Mouse (Mus musculus) hindbrain, embryonic 10.5 days (tissue): ENCODE data around the gene Flvcr2. TPM values are rescaled to one million over a fixed set of nuclear protein-coding genes. Genes with fewer than 3 reads are reported as not detected.

Experiments used
- DNase-seq: peaks from one replicate; pipeline ENCODE4 v3.0.0-alpha.2; 2017; ENCODE audit warnings: low spot score
- H3K27ac ChIP-seq: fragments of 300-500 bp; sonication (generic); 2 replicates; pipeline ENCODE4 v1.5.1; 2016; ENCODE audit warnings: mild to moderate bottlenecking, moderate library complexity
- H3K27me3 ChIP-seq: fragments of 300-500 bp; sonication (generic); 2 replicates; pipeline ENCODE4 v1.6.1; 2016; ENCODE audit warnings: mild to moderate bottlenecking; ENCODE audit not compliant: poor library complexity, insufficient read depth, severe bottlenecking
- H3K36me3 ChIP-seq: fragments of 300-500 bp; sonication (generic); 2 replicates; pipeline ENCODE4 v1.6.1; 2016; ENCODE audit warnings: mild to moderate bottlenecking, moderate library complexity
- H3K4me1 ChIP-seq: fragments of 300-500 bp; sonication (generic); replicated peaks from 2 replicates; pipeline ENCODE4 v1.6.1; 2016; ENCODE audit warnings: mild to moderate bottlenecking
- H3K4me3 ChIP-seq: fragments of 300-500 bp; sonication (generic); 2 replicates; pipeline ENCODE4 v1.5.1; 2016; ENCODE audit warnings: mild to moderate bottlenecking, moderate library complexity
- H3K9me3 ChIP-seq: fragments of 300-500 bp; sonication (generic); 2 replicates; pipeline ENCODE4 v1.6.1; 2016; ENCODE audit warnings: mild to moderate bottlenecking, moderate library complexity
- WGBS: fragments of 180-500 bp; shearing (Covaris S2); methylation state at CpG from one replicate; pipeline ENCODE4 v1.1.7; 2016; 5-methylcytosine and 5-hydroxymethylcytosine counted together
- polyA plus RNA-seq: library from polyadenylated mRNA; unstranded; fragments of >200 nt; fragmentation: Nextera tagmentation; extraction: Ambion mirVana; gene quantifications from 2 replicates; pipeline ENCODE4 v1.2.1, GENCODE M21; 2016

Flvcr2 gene
- polyA plus RNA-seq, 1 experiment from 2014 or later: 1.0 TPM

- Histone ChIP-seq H3K27ac (no peak overlapping the region), H3K36me3 (no peaks in the 10 kb centered on the region), H3K4me3 (no peak overlapping the region), H3K4me1 (peaks cover 23% of the 10 kb centered on the region), H3K9me3 (no peaks in the 10 kb centered on the region), H3K27me3 (no peaks in the 10 kb centered on the region)
- WGBS: 85% methylated on average over 3 of the region's 3 CpGs
- DNase-seq: no peak
Measured at GRCm38 (mm10) chr12:85781606-85782005, 35.3 kb downstream of the Flvcr2 start.

- WGBS: 76% methylated on average over 19 of the region's 19 CpGs
- Histone ChIP-seq H3K27ac (no peak overlapping the region), H3K36me3 (no peaks in the 10 kb centered on the region), H3K9me3 (no peaks in the 10 kb centered on the region), H3K4me1 (peaks cover 14% of the 10 kb centered on the region), H3K27me3 (no peaks in the 10 kb centered on the region), H3K4me3 (no peak overlapping the region)
- no peak for DNase-seq
Measured at GRCm38 (mm10) chr12:85784916-85785815, 38.8 kb downstream of the Flvcr2 start.

- no peak overlapping the region for H3K27ac ChIP-seq
- H3K27me3 ChIP-seq: no peaks in the 10 kb centered on the region
- no peaks in the 10 kb centered on the region for H3K36me3 ChIP-seq
- no peaks in the 10 kb centered on the region for H3K9me3 ChIP-seq
- DNase-seq: no peak
- H3K4me1 ChIP-seq: peaks cover 6% of the 10 kb centered on the region; the same call in 1 of the 2 replicates
- WGBS: 82% methylated on average over 4 of the region's 4 CpGs
- no peak overlapping the region for H3K4me3 ChIP-seq
Measured at GRCm38 (mm10) chr12:85792158-85792557, 45.8 kb downstream of the Flvcr2 start.

GRCm38 (mm10) chr12:85792821-85793346, 46.5 kb downstream of the Flvcr2 start:
- 78% methylated on average over 6 of the region's 6 CpGs for WGBS
- Histone ChIP-seq H3K36me3 (no peaks in the 10 kb centered on the region), H3K27ac (no peak overlapping the region), H3K4me3 (no peak overlapping the region), H3K9me3 (no peaks in the 10 kb centered on the region), H3K4me1 (peaks cover 6% of the 10 kb centered on the region; the same call in 1 of the 2 replicates), H3K27me3 (no peaks in the 10 kb centered on the region)
- no peak for DNase-seq

GRCm38 (mm10) chr12:85794094-85794493, 47.8 kb downstream of the Flvcr2 start:
- DNase-seq: no peak
- 84% methylated on average over 2 of the region's 2 CpGs for WGBS
- peaks cover 6% of the 10 kb centered on the region; the same call in 1 of the 2 replicates for H3K4me1 ChIP-seq

GRCm38 (mm10) chr12:85795551-85795950, 49.2 kb downstream of the Flvcr2 start:
- 76% methylated on average over 1 of the region's 1 CpGs for WGBS
- H3K9me3 ChIP-seq: no peaks in the 10 kb centered on the region

More at GRCm38 (mm10) chr12:85794094-85794493, 47.8 kb downstream of the Flvcr2 start:
- Histone ChIP-seq H3K9me3 (no peaks in the 10 kb centered on the region), H3K4me3 (no peak overlapping the region), H3K27me3 (no peaks in the 10 kb centered on the region), H3K27ac (no peak overlapping the region), H3K36me3 (no peaks in the 10 kb centered on the region)

GRCm38 (mm10) chr12:85800031-85800430, 53.7 kb downstream of the Flvcr2 start:
- H3K9me3 ChIP-seq: no peaks in the 10 kb centered on the region
- 64% methylated on average over 9 of the region's 9 CpGs for WGBS
- H3K36me3 ChIP-seq: no peaks in the 10 kb centered on the region
- H3K4me3 ChIP-seq: no peak overlapping the region
- no peaks in the 10 kb centered on the region for H3K27me3 ChIP-seq
- no peak for DNase-seq
- no peak overlapping the region for H3K27ac ChIP-seq
- H3K4me1 ChIP-seq: no peaks in the 10 kb centered on the region

More at GRCm38 (mm10) chr12:85795551-85795950, 49.2 kb downstream of the Flvcr2 start:
- H3K27me3 ChIP-seq: no peaks in the 10 kb centered on the region
- no peaks in the 10 kb centered on the region for H3K36me3 ChIP-seq
- DNase-seq: no peak
- H3K4me1 ChIP-seq: peaks cover 2% of the 10 kb centered on the region; the same call in 1 of the 2 replicates
- H3K4me3 ChIP-seq: no peak overlapping the region
- no peak overlapping the region for H3K27ac ChIP-seq

- no peaks in the 10 kb centered on the region for H3K9me3 ChIP-seq
- no peaks in the 10 kb centered on the region for H3K4me1 ChIP-seq
- no peak overlapping the region for H3K4me3 ChIP-seq
- H3K27me3 ChIP-seq: no peaks in the 10 kb centered on the region
- WGBS: 81% methylated on average over 6 of the region's 6 CpGs
- no peak overlapping the region for H3K27ac ChIP-seq
- DNase-seq: no peak
- H3K36me3 ChIP-seq: peaks cover 43% of the 10 kb centered on the region
Measured at GRCm38 (mm10) chr12:85809726-85810125, 63.4 kb downstream of the Flvcr2 start.

- Histone ChIP-seq H3K36me3 (peaks cover 55% of the 10 kb centered on the region), H3K4me3 (no peak overlapping the region)
- DNase-seq: no peak
Measured at GRCm38 (mm10) chr12:85810959-85811358, 64.6 kb downstream of the Flvcr2 start.

GRCm38 (mm10) chr12:85811676-85812075, 65.3 kb downstream of the Flvcr2 start:
- H3K36me3 ChIP-seq: peaks cover 62% of the 10 kb centered on the region
- WGBS: 96% methylated on average over 4 of the region's 4 CpGs
- DNase-seq: no peak
- H3K27me3 ChIP-seq: no peaks in the 10 kb centered on the region
- no peak overlapping the region for H3K27ac ChIP-seq
- H3K9me3 ChIP-seq: no peaks in the 10 kb centered on the region
- no peak overlapping the region for H3K4me3 ChIP-seq
- no peaks in the 10 kb centered on the region for H3K4me1 ChIP-seq

More at GRCm38 (mm10) chr12:85810959-85811358, 64.6 kb downstream of the Flvcr2 start:
- Histone ChIP-seq H3K27me3 (no peaks in the 10 kb centered on the region), H3K4me1 (no peaks in the 10 kb centered on the region), H3K27ac (no peak overlapping the region), H3K9me3 (no peaks in the 10 kb centered on the region)

- Histone ChIP-seq H3K4me1 (0 out of 2 replicates have a peak, but pooled peaks cover under 1% of the 10 kb centered on the region), H3K27ac (no peak overlapping the region), H3K36me3 (peaks cover 79% of the 10 kb centered on the region), H3K27me3 (no peaks in the 10 kb centered on the region), H3K9me3 (no peaks in the 10 kb centered on the region), H3K4me3 (no peak overlapping the region)
- DNase-seq: no peak
- 71% methylated on average over 2 of the region's 2 CpGs for WGBS
Measured at GRCm38 (mm10) chr12:85813599-85813998, 67.3 kb downstream of the Flvcr2 start.

- 80% methylated on average over 9 of the region's 9 CpGs for WGBS
Measured at GRCm38 (mm10) chr12:85822051-85822450, 75.7 kb downstream of the Flvcr2 start.

More at GRCm38 (mm10) chr12:85822051-85822450, 75.7 kb downstream of the Flvcr2 start:
- no peak overlapping the region for H3K27ac ChIP-seq
- DNase-seq: no peak
- peaks cover 29% of the 10 kb centered on the region for H3K4me1 ChIP-seq
- H3K36me3 ChIP-seq: peaks cover 53% of the 10 kb centered on the region
- no peak overlapping the region for H3K4me3 ChIP-seq
- no peaks in the 10 kb centered on the region for H3K9me3 ChIP-seq
- no peaks in the 10 kb centered on the region for H3K27me3 ChIP-seq
